Mouse (Mus musculus): Measurements from ENCODE around the gene Nipal4.

GRCm38 (mm10) chr11:46214368-46215230 lies 48.3 kb upstream of the Nipal4 start:
- TF ChIP-seq CTCF (IDR thresholded peaks at IDR 0.05): no peak
- TF ChIP-seq POLR2A (IDR thresholded peaks at IDR 0.05; ENCODE audit: insufficient read depth, low read depth, low read length): no peak

Measured in heart, adult 2 months (tissue).